Mouse (Mus musculus) midbrain, embryonic 15.5 days (tissue): ENCODE data around the gene Glis2. TPM values are rescaled to one million over a fixed set of nuclear protein-coding genes. Genes with fewer than 3 reads are reported as not detected.

ENCODE experiments used
- ATAC-seq: fragments of 200-750 bp; cut with Nextera tagmentation; replicated peaks from 2 replicates; pipeline ENCODE4 v1.8.0; 2017; ENCODE audit warnings: moderate TSS enrichment
- H3K27ac ChIP-seq: fragments of 300-500 bp; sonication (generic); 2 replicates; pipeline ENCODE4 v1.5.1; 2015; ENCODE audit warnings: mild to moderate bottlenecking, inconsistent platforms
- H3K27me3 ChIP-seq: fragments of 300-500 bp; sonication (generic); replicated peaks from 2 replicates; pipeline ENCODE4 v1.6.1; 2015; ENCODE audit warnings: inconsistent platforms
- H3K36me3 ChIP-seq: fragments of 300-500 bp; sonication (generic); replicated peaks from 2 replicates; pipeline ENCODE4 v1.6.1; 2015; ENCODE audit warnings: inconsistent platforms
- H3K4me1 ChIP-seq: fragments of 300-500 bp; sonication (generic); 2 replicates; pipeline ENCODE4 v1.6.1; 2015; ENCODE audit warnings: inconsistent platforms
- H3K4me2 ChIP-seq: fragments of 300-500 bp; sonication (generic); 2 replicates; pipeline ENCODE4 v1.6.1; 2015; ENCODE audit warnings: inconsistent platforms, mild to moderate bottlenecking, moderate library complexity
- H3K4me3 ChIP-seq: fragments of 300-500 bp; sonication (generic); 2 replicates; pipeline ENCODE4 v1.5.1; 2015; ENCODE audit warnings: mild to moderate bottlenecking, inconsistent platforms
- H3K9ac ChIP-seq: fragments of 300-500 bp; sonication (generic); 2 replicates; pipeline ENCODE4 v1.6.1; 2015; ENCODE audit warnings: mild to moderate bottlenecking, inconsistent platforms
- H3K9me3 ChIP-seq: fragments of 300-500 bp; sonication (generic); 2 replicates; pipeline ENCODE4 v1.6.1; 2016; ENCODE audit warnings: inconsistent platforms
- WGBS: fragments of 180-500 bp; shearing (Covaris S2); methylation state at CpG from one replicate; pipeline ENCODE4 v1.1.7; 2015; ENCODE audit warnings: mixed read lengths; 5-methylcytosine and 5-hydroxymethylcytosine counted together
- polyA plus RNA-seq: library from polyadenylated mRNA; unstranded; fragments of >200 nt; fragmentation: Nextera tagmentation; extraction: Ambion mirVana; gene quantifications from 2 replicates; pipeline ENCODE4 v1.2.1, GENCODE M21; 2015

The Glis2 gene
- polyA plus RNA-seq, 1 experiment from 2014 or later: 17.3 TPM

DNA sequence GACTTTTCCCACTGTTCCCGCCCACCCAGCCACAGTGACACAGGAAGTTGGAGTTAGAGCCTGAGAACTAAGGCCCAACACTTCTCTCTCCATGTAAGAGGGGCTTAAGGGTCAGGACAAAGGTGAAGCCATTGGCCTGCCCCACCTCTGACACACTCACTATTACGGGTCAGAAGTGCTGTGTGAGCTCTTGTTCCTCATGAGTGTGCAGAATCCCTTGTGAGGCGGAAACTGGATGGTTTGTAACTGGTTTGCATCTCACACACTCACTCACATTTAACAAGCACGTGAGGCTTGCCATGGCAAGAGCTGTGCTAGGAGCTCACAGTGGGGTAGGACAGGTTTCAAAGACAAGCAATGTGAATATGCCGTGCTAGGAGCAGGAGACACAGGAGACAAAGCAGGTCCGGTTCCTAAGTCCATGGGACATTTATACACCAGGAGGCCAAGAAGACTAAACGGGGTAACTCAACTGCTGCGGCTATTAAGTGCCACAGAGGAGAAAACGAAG is 62.1 kb downstream of the Glis2 start:
- no peaks in the 10 kb centered on the region for H3K9me3 ChIP-seq
- no peaks in the 10 kb centered on the region for H3K27me3 ChIP-seq
- ATAC-seq: no peak
- H3K36me3 ChIP-seq: peaks cover 13% of the 10 kb centered on the region
- no peak overlapping the region for H3K9ac ChIP-seq
- no peak overlapping the region for H3K4me2 ChIP-seq
- peaks cover 21% of the 10 kb centered on the region for H3K4me1 ChIP-seq
- no peak overlapping the region for H3K27ac ChIP-seq
- no peak overlapping the region for H3K4me3 ChIP-seq
- 63% methylated on average over 9 of the region's 9 CpGs for WGBS

DNA sequence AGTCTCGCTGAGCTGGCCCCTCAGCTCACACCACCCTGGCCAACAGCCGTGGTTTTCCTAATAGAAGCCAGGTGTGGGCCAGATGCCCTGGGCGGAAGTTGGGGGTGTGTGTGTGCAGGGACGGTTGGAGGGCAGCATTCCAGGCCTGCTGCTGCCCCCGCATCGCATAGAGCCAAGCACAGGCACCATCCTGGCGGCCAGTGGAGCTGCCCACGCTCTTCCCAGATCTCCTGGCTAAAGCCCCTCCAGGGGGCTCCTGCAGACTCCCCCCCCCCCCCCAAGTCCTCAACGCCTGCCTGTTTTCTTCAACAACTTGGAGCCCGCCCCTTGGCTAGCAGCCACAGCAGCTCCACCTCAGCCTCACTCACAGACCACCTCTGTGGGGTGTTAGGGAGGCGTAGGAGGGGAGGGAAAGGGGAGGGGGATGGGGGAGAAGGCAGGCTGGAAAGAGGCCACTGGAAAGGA is 64.3 kb downstream of the Glis2 start:
- WGBS: 33% methylated on average over 11 of the region's 11 CpGs

DNA sequence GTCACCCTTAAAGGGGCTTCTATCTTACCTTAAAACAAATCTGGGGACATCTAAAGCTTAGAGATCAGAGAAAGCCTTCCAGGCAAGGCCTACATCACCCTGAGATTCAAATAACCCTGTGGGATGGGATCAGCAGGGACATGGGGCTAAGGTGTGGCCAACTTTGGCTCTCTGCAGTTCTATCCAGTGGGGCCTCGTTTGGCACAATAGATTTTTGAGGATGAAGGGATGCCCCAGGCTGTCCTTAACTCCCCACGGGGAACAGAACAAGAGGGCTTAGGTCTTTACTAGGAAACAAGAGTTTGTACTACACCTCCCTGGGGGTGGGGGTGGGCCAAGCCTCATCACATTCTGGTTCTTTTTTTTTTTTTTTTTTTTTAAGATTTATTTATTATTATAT is 64.8 kb downstream of the Glis2 start:
- no peak for ATAC-seq
- Histone ChIP-seq H3K36me3 (peaks cover 16% of the 10 kb centered on the region; the same call in 1 of the 2 replicates), H3K4me2 (no peak overlapping the region), H3K9ac (no peak overlapping the region), H3K9me3 (no peaks in the 10 kb centered on the region), H3K4me1 (peaks cover 21% of the 10 kb centered on the region), H3K27ac (no peak overlapping the region), H3K27me3 (no peaks in the 10 kb centered on the region), H3K4me3 (no peak overlapping the region)
- 15% methylated on average over 2 of the region's 2 CpGs for WGBS

More for the DNA sequence above, 64.3 kb downstream of the Glis2 start:
- H3K4me2 ChIP-seq: no peak overlapping the region
- ATAC-seq: 0 out of 2 replicates have a peak, but pooled peaks have one; percentile 45
- no peak overlapping the region for H3K27ac ChIP-seq
- H3K36me3 ChIP-seq: peaks cover 16% of the 10 kb centered on the region; the same call in 1 of the 2 replicates
- H3K9me3 ChIP-seq: no peaks in the 10 kb centered on the region
- peaks cover 21% of the 10 kb centered on the region for H3K4me1 ChIP-seq
- no peak overlapping the region for H3K9ac ChIP-seq
- no peaks in the 10 kb centered on the region for H3K27me3 ChIP-seq
- no peak overlapping the region for H3K4me3 ChIP-seq

DNA sequence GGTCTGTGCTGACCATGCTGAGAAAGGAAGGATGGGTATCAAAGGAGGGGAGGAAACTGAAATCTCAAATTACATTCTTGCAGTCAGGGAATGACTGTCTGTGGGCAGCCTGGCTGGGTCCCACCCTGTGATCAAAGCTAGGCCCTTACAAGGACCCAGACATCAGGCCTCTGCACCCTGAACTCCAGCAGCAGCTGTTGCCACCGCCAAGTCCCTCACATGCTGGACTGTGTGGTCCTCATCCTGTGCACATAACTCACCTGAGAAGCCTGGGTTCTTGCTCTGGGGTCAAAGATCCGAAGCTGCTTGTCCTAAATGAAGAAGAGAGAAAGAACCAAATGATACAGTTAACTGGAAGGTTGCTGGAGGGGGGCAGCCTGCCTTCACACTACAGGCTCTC is 67.1 kb downstream of the Glis2 start:
- no peak overlapping the region for H3K4me2 ChIP-seq
- H3K9ac ChIP-seq: no peak overlapping the region
- no peaks in the 10 kb centered on the region for H3K9me3 ChIP-seq
- no peak overlapping the region for H3K4me3 ChIP-seq
- H3K4me1 ChIP-seq: peaks cover 5% of the 10 kb centered on the region
- no peak for ATAC-seq
- 89% methylated on average over 2 of the region's 2 CpGs for WGBS
- no peaks in the 10 kb centered on the region for H3K27me3 ChIP-seq
- no peak overlapping the region for H3K27ac ChIP-seq
- H3K36me3 ChIP-seq: peaks cover 27% of the 10 kb centered on the region; the same call in 1 of the 2 replicates

DNA sequence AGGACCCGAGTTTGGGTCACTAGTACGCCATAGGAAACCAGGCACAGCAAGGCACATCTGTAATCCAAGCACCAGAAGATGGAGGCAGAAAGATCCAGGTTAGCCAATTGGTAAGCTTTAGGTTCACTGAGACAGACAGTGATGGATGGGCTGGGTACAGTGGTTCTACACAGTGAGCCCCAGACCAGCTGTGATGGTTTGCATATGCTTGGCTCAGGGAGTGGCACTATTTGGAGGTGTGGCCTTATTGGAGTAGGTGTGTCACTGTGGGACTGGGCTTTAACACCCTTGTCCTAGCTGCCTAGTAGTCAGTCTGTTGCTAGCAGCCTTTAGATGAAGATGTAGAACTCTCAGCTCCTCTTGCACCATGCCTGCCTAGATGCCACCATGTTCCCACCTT is 69.3 kb downstream of the Glis2 start:
- ATAC-seq: no peak
- H3K36me3 ChIP-seq: peaks cover 28% of the 10 kb centered on the region; the same call in 1 of the 2 replicates
- no peaks in the 10 kb centered on the region for H3K27me3 ChIP-seq
- H3K4me1 ChIP-seq: peaks cover 5% of the 10 kb centered on the region
- H3K9me3 ChIP-seq: no peaks in the 10 kb centered on the region
- H3K27ac ChIP-seq: no peak overlapping the region
- no peak overlapping the region for H3K9ac ChIP-seq
- no peak overlapping the region for H3K4me2 ChIP-seq
- H3K4me3 ChIP-seq: no peak overlapping the region
- 87% methylated on average over 2 of the region's 2 CpGs for WGBS

DNA sequence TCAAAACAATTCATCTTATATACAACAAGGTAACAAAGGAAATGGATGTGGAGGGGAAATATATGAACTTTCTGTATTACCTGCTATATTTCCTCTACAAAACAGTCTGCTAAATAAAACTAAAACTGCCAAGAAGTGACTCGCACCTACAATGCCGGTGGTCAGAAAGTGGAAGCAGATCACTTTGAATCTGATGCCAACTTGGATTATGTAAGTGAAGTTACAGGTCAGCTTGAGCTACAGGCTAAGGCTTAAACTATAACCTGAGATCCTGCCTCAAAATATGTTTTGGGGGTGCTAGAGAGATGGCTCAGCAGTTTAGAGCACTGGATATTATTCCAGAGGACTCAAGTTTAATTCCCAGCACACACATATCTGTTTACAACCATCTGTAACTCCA is 71.2 kb downstream of the Glis2 start:
- no peak overlapping the region for H3K4me3 ChIP-seq
- no peaks in the 10 kb centered on the region for H3K9me3 ChIP-seq
- peaks cover 24% of the 10 kb centered on the region; the same call in 1 of the 2 replicates for H3K36me3 ChIP-seq
- ATAC-seq: no peak
- 95% methylated on average over 2 of the region's 2 CpGs for WGBS
- no peak overlapping the region for H3K9ac ChIP-seq
- no peak overlapping the region for H3K27ac ChIP-seq
- no peak overlapping the region for H3K4me2 ChIP-seq
- H3K4me1 ChIP-seq: no peaks in the 10 kb centered on the region
- no peaks in the 10 kb centered on the region for H3K27me3 ChIP-seq

DNA sequence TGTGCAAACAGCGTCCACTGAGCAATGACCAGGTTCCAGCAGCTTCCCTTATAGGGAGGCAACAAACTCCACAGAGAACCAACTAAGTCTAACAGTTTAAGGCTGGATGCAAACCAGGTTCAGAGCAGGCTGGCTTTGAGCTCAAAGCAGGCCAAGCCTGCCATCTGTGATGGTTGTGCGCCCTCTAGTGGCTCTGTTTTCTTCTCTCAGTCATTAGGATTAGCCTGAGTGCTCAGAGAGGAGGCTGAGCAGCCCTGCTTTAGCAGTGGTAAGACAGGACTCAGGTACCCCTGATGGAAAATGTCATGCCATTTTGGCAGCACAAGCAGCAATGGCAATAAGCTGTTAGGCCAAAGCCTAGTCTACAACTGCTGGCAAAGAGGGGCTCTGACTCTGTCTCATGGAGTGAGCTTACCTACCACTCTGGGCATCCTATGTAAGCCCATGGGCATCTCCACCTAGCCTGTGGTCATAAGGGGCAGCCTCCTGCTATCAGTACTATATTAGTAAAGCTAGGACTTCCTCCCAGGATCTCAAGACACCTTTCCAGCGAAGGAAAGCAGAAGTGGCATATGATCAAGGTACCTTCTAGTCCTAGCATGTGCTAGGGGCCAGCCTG is 72.8 kb downstream of the Glis2 start:
- H3K4me3 ChIP-seq: no peak overlapping the region
- peaks cover 16% of the 10 kb centered on the region; the same call in 1 of the 2 replicates for H3K36me3 ChIP-seq
- H3K4me1 ChIP-seq: no peaks in the 10 kb centered on the region
- no peaks in the 10 kb centered on the region for H3K9me3 ChIP-seq
- peak; percentile 90 for ATAC-seq
- H3K4me2 ChIP-seq: no peak overlapping the region
- no peak overlapping the region for H3K27ac ChIP-seq
- H3K9ac ChIP-seq: no peak overlapping the region
- 23% methylated on average over 3 of the region's 3 CpGs for WGBS
- no peaks in the 10 kb centered on the region for H3K27me3 ChIP-seq

DNA sequence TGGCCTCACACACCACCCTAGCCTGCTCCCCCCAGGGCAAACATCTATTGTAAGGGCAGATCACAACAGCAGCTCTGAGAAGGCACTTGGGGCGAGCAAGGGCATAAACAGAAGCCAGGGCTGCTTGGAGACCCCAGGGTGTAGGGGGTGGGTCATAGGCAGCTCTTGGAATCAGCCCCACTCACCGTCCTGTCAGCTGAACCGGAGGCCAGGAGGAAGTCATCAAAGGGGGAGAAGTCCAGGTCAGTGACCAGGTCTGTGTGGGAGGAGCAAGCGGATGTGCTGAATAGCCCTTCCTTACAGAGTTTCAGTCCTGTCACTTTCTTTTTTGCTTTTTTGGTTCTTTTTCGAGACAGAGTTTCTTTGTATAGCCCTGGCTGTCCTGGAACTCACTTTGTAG is 75.8 kb downstream of the Glis2 start:
- Histone ChIP-seq H3K9ac (no peak overlapping the region), H3K36me3 (peaks cover 11% of the 10 kb centered on the region), H3K9me3 (no peaks in the 10 kb centered on the region), H3K4me3 (no peak overlapping the region), H3K4me2 (no peak overlapping the region), H3K27me3 (no peaks in the 10 kb centered on the region), H3K27ac (no peak overlapping the region), H3K4me1 (no peaks in the 10 kb centered on the region)
- ATAC-seq: no peak
- 80% methylated on average over 5 of the region's 5 CpGs for WGBS

DNA sequence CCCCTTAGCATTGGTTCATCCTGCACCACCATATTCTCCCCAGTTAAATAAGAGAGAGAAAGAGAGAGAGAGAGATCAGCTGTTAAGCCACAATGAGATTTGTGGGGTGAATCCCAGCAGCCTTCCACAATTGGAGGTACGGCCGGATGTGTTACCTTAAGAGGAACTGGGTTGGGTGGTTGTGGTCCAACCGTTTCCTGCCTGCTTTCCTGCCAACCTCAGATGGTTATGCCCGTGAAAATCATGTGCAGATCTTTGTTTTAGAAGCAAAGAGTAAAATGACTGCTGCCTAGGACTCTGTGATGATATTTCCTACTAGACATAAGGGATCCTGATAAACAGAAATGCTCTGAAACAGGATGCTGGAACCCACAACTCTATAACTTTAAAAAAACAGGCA is 79.6 kb downstream of the Glis2 start:
- Histone ChIP-seq H3K4me3 (no peak overlapping the region), H3K27me3 (no peaks in the 10 kb centered on the region), H3K4me2 (no peak overlapping the region), H3K9me3 (no peaks in the 10 kb centered on the region), H3K9ac (no peak overlapping the region), H3K27ac (no peak overlapping the region), H3K36me3 (peaks cover 9% of the 10 kb centered on the region), H3K4me1 (peaks cover 12% of the 10 kb centered on the region)
- no peak for ATAC-seq
- 86% methylated on average over 4 of the region's 4 CpGs for WGBS

Other genes starting within 250 kb of the Glis2 start
- 4.2 and 4.6 TPM in 2 replicates for gene Adcy9, start 174.2 kb upstream of the Glis2 start, polyA plus RNA-seq
- gene Srl, start 52.9 kb upstream of the Glis2 start, polyA plus RNA-seq: 25.4 and 29.3 TPM in 2 replicates
- gene Tfap4, start 34.9 kb upstream of the Glis2 start, polyA plus RNA-seq: 8.1 and 8.4 TPM in 2 replicates
- 139 and 154 TPM in 2 replicates for gene Pam16, start 30.3 kb downstream of the Glis2 start, polyA plus RNA-seq
- gene Vasn, start 45.2 kb downstream of the Glis2 start, polyA plus RNA-seq: 5.2 and 5.8 TPM in 2 replicates
- gene Dnaja3, start 45.3 kb downstream of the Glis2 start, polyA plus RNA-seq: 62.1 and 65.5 TPM in 2 replicates
- 32.1 and 33.2 TPM in 2 replicates for gene Coro7, start 85.1 kb downstream of the Glis2 start, polyA plus RNA-seq
- 78.3 and 79.6 TPM in 2 replicates for gene Nmral1, start 124.6 kb downstream of the Glis2 start, polyA plus RNA-seq
- 101 and 103 TPM in 2 replicates for gene Hmox2, start 131.6 kb downstream of the Glis2 start, polyA plus RNA-seq
- 130 and 132 TPM in 2 replicates for gene Cdip1, start 195.6 kb downstream of the Glis2 start, polyA plus RNA-seq
- gene 4930562C15Rik, start 240.7 kb downstream of the Glis2 start, polyA plus RNA-seq: 0.19 and 0.52 TPM in 2 replicates